Mouse (Mus musculus): Measurements from ENCODE around the gene Kcnip1.

The Kcnip1 gene

DNA sequence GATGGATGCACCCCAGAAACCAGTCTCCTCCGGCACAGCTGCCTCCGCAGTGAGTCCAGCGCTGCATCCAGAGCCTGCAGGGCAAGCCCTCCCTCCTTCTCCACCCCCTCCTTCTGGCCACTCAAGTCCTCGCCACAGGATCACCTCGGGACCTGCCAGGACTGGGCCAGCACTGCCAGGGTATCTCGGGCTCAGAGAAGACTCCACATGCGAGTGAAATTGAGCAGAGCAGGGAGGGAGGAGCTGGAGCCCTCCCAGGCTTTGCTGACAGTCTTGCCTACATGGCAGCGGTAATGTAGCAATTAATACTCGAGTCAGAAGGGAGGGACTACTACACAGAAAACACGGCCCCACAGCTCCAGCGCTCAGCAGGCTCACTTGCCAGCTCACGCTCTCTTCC is at the start of gene Kcnip1:
Gene Kcnip1 (minus strand): TSS at position 215 of the 400 bp plus-strand sequence.
- in situ Hi-C loops (cut with MboI): no loop called here

DNA sequence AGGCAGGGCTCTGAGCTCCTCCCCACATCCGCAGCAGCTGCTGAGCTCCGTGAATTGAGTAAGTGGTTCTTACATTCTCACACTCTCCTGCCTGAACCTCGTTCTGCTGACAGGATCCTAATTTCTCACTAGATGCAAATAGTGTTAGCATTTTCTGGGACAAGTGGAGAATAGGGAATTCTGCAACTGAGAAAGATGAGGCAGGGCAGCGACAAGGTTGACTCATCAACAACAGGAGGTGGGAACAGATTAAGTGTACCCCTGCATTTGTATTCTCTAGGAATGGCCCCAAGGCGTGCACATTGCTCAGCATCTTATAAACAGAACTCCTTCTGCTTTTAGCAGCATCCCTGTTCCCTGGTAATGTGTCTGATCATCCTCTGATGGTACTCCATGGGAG is 47.1 kb upstream of the Kcnip1 start:
- in situ Hi-C loops (cut with MboI): no loop called here

DNA sequence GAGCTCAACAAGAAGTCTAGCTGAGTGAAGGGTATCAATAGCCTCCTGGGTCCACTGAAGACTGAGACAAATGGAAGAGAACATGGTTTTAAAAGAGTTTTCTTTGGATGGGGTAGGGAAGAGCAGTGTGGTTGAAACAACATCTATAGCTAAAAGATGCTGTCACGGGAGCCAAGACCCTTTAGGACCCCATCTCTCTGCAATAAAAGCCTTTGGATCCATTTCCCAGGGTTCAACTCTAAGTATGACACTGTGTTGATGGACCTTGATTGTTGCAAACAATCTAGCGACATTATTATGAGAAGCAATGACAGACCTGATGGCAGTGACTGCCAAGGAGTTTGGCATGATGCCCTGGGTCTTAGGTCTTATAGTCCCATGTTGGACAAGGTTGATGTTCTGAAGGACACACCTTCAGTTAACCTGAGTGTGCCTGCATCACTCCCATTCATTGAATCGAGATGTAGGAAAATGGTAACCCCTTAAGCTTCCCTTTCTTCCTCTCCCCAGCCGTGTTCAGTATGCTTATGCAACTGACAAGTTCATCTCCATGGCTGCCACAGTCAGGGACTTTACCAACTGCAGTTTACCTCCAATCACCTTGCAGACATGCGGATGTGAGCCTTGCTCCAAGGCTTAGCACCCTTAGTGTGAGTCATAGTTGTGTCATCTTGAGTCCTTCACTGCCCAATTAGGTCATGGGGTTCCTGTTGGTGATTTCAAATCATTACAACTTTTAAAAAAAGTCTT is 43.1 kb upstream of the Kcnip1 start:
- in situ Hi-C loops (cut with MboI): no loop called here

DNA sequence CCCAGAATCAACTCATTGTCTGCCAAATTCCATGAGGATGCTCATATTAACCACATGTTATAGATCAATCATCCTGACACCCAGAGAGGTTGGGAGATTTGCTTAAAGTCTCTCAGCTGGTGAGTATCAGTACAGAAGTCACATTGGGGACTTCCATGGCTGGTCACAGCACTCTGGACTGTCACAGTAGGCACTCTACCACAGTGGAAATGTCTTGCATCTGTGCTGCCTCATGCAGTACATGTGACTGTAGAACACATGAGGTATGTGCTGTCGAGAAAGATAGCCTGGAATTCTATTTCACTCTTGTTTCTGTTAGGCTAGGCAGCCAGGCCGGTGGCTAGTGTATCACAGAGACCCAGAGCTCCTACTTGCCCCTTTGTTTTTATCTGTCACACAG is 41.8 kb upstream of the Kcnip1 start:
- in situ Hi-C loops (cut with MboI): no loop called here

- in situ Hi-C loops (cut with MboI): no loop called here
These were observed 41.1 kb upstream of the Kcnip1 start for GRCm38 (mm10) chr11:34034008-34034505.

- in situ Hi-C loops (cut with MboI): no loop called here
These were observed 38.3 kb upstream of the Kcnip1 start for GRCm38 (mm10) chr11:34031015-34031805.

DNA sequence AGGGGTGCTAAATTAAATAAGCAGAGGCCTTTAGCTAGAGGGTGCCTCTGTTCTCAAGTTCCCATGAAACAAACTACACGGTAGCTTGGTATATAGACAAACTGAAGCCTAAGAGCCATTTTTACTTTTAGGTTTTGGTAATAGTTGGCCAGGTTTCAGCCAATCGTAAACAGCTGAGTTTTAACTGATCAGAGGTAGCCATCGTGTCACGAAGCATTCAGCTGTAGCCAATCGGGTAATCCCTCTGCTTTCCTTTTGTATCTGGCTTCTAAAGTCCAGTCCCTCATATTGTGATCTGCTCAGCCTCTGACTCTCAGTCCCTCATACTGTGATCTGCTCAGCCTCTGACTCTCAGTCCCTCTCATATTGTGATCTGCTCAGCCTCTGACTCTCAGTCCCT is 36.7 kb upstream of the Kcnip1 start:
- in situ Hi-C loops (cut with MboI): no loop called here

DNA sequence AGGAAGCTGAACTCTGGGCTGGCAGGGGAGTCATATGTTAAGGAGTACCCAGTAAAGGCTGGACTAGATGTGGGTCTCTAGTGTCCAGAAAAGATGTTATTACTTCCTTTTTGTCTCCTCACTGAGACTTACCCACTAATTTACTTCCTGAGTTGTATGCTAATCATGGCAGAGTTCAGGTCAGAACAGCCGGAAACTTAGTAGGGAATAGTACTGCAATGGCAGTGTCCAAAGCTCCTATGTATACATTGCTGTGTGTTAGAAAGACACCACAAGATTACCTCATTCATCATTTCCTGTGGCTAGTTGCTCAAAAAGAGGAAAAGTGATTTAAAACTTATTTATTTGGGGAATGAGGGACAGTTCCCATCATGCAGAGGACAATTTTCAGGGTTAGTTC is 32.1 kb upstream of the Kcnip1 start:
- in situ Hi-C loops (cut with MboI): no loop called here

- in situ Hi-C loops (cut with MboI): no loop called here
These were observed 19.2 kb upstream of the Kcnip1 start for GRCm38 (mm10) chr11:34012007-34012652.

GRCm38 (mm10) chr11:34010859-34011172 is 17.9 kb upstream of the Kcnip1 start:
- in situ Hi-C loops (cut with MboI): no loop called here

- in situ Hi-C loops (cut with MboI): no loop called here
These were observed 17.3 kb upstream of the Kcnip1 start for GRCm38 (mm10) chr11:34010133-34010858.

GRCm38 (mm10) chr11:34009316-34010087 is 16.6 kb upstream of the Kcnip1 start:
- in situ Hi-C loops (cut with MboI): no loop called here

DNA sequence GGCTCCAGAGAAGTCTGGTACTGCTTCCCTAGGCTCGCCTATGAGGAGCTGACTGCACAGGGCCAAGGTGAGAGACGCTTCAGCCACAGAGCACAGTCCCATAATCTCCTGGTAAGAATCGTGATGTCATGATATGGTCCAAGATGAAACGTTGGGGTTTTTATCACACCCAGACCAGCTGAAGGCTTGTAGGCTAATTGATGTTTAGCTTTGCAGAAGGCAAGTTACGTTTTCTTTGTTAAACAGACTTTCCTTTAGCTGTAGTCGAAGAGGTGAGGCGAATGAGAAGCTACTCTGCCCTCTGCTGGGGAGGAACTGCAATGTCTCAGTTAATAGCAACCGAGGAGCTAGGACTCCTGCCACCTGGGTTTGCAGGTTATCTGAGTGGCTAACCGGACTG is 15.8 kb upstream of the Kcnip1 start:
- in situ Hi-C loops (cut with MboI): no loop called here

- in situ Hi-C loops (cut with MboI): no loop called here
These were observed 15.3 kb upstream of the Kcnip1 start for GRCm38 (mm10) chr11:34008214-34008613.

DNA sequence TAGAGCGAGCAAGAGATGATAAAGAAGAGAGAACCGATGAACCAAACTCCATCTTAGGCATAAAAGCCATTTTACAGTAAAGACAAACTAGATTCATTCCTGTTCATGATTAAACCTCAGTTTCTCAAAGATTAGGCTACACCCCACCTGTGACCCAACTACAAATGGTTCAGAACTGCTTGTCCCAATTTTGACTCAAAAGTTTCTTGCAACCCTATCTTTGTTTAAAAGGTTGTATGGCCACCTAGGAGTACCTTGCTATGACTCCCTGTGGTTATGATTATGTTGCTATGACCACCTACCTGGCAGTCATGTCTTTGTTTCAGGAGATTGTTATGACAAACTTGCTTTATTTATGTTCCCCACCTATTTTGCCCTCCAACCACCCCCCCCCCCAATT is 14.7 kb upstream of the Kcnip1 start:
- in situ Hi-C loops (cut with MboI): no loop called here

- in situ Hi-C loops (cut with MboI): no loop called here
These were observed 9.6 kb upstream of the Kcnip1 start for GRCm38 (mm10) chr11:34002593-34002965.

- in situ Hi-C loops (cut with MboI): no loop called here
These were observed 9.1 kb upstream of the Kcnip1 start for GRCm38 (mm10) chr11:34001938-34002592.

GRCm38 (mm10) chr11:34000416-34000815 is 7.5 kb upstream of the Kcnip1 start:
- in situ Hi-C loops (cut with MboI): no loop called here

DNA sequence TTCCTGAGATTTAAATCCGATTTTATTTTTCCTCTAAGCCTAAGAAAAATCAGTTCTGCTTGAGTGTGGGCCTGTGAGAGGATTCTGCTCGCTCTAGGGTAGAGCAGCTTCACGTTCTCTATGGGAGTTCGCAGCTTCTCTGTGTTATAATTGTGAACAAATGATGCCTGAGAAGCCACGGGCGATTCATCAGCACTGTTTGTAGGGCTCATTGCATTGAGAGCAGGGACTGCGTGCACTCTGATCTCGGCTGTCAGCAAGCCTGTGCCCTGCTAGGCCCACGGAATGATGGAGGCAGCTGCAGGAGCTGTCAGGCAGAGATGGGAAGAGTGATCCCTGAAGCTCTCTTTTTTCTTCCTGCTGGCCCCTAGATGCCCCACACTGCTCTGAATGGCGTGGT is 5.3 kb upstream of the Kcnip1 start:
- in situ Hi-C loops (cut with MboI): no loop called here

- in situ Hi-C loops (cut with MboI): no loop called here
These were observed 544 bp upstream of the Kcnip1 start for GRCm38 (mm10) chr11:33993496-33993895.

DNA sequence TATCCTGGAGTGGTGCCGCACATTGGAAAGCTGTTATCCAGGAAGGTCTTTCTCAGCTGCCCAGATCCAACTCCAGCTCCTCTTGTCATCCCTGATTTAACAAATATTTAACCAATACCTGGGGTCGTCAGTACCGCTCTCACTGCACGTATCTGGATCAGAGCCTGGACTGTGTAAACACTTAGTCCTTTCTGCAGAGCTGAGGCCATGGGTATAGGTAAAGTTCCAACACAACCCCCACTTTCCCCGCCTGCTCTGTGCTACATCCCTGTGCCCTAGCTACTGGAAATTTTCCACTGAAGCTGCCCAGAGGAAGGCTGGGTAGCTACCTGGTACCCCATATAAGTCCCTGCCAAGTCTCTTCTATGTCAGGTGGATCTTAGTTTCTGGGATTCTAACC is 3.0 kb downstream of the Kcnip1 start:
- in situ Hi-C loops (cut with MboI): no loop called here

All from mature B cell (primary cell).